Comparison of ENCODE assay signal across 8 mouse cellular contexts in the genomic region with DNA sequence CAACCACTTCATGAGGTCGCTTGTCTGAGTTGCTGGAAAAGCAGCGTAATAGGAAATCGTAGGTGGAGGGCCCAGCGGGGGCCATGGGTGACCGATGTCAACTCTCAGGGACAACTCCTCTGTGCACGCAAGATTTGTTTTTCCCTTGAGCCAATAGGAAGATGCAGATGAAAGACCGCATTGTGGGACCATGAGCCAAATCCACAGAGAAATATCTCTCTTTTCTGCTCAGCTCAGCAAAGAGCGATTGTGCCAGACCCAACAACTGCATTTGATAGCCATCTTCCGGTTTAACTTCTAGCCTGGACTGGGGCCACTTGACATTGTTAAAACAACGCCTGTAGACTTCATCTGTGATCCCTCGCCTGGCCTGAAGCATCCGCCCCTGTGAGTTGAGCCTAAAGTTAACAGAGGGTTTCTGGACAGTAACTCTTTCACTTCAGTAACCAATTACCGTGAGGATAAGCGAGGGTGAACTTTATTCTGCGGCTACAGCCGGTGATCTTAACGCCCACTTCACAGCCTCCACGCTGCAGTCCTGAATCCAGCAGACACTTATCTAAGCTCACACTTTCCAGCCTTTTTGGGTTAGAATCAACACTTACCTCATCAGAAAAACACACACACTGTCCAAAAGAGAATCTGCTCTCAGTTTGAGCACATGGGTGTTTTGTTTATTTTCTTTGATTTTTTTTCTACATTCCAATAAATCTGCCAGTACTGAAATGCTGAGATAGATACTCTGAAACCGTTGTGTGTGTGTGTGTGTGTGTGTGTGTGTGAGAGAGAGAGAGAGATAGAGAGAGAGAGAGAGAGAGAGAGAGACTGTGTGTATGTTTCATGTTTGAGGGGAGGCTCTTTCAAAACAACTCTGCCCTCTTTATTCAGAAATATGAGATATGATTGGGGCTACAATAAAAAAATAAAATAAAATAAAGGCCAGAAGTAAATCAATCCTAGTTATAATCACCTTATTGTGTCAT.
DNase-seq lines count a peak whose midpoint lies in the region; ATAC-seq lines count a peak whose summit lies in the region.

No protein-coding gene starts in this region.

- H3K36me3 ChIP-seq in intestine, embryonic 15.5 days: no peaks in the 10 kb centered on the region
- no peaks in the 10 kb centered on the region for H3K36me3 ChIP-seq in liver, embryonic 15.5 days (replicated peaks)

- WGBS in intestine, embryonic 15.5 days: 17% methylated on average over 19 of the region's 19 CpGs
- WGBS in liver, embryonic 15.5 days (ENCODE audit: insufficient replicate concordance): 10% methylated on average over 19 of the region's 19 CpGs

- peak; percentile 27 for ATAC-seq in intestine, embryonic 15.5 days
- ATAC-seq in liver, embryonic 15.5 days (ENCODE audit: insufficient read depth): peak; percentile 13

- no peak overlapping the region for H3K4me3 ChIP-seq in intestine, embryonic 15.5 days (replicated peaks)
- no peak overlapping the region; the same call in 1 of the 2 replicates for H3K4me3 ChIP-seq in liver, embryonic 15.5 days (replicated peaks)

- H3K27me3 ChIP-seq in intestine, embryonic 15.5 days (replicated peaks): no peaks in the 10 kb centered on the region
- no peaks in the 10 kb centered on the region for H3K27me3 ChIP-seq in liver, embryonic 15.5 days

- 0 out of 2 replicates have a peak overlapping the region, but pooled peaks have one; percentile 6 for H3K4me2 ChIP-seq in intestine, embryonic 15.5 days (replicated peaks)
- peak overlapping the region; percentile 53 for H3K4me2 ChIP-seq in liver, embryonic 15.5 days

- peak; percentile 37 for DNase-seq in retina, postnatal 1 day
- no peak for DNase-seq in retina, embryonic 14.5 days (ENCODE audit: low spot score)
- DNase-seq in brain, adult 2 months (ENCODE audit: low read depth, low spot score): peak; percentile 69
- DNase-seq in heart, adult 11 months: peak; percentile 99
- peak; percentile 54 for DNase-seq in skeletal muscle tissue, adult 2 months (ENCODE audit: low read depth, low spot score)
- no peak for DNase-seq in layer of hippocampus, postnatal 25 days (ENCODE audit: extremely low spot score in 1 of 2, low spot score in 1 of 2)

- H3K27ac ChIP-seq in intestine, embryonic 15.5 days: peak overlapping the region; percentile 88
- peak overlapping the region; percentile 82 for H3K27ac ChIP-seq in liver, embryonic 15.5 days (replicated peaks)

- peaks cover 58% of the 10 kb centered on the region for H3K4me1 ChIP-seq in intestine, embryonic 15.5 days (replicated peaks)
- peaks cover 79% of the 10 kb centered on the region for H3K4me1 ChIP-seq in liver, embryonic 15.5 days (replicated peaks)

- H3K9ac ChIP-seq in intestine, embryonic 15.5 days: no peak overlapping the region
- no peak overlapping the region for H3K9ac ChIP-seq in liver, embryonic 15.5 days

- no peaks in the 10 kb centered on the region for H3K9me3 ChIP-seq in intestine, embryonic 15.5 days
- H3K9me3 ChIP-seq in liver, embryonic 15.5 days (replicated peaks): no peaks in the 10 kb centered on the region

Comparison
In these comparisons a context has a peak if more than half of its experiments do, and no peak if none do; other contexts are left out.
1. DNase-seq: peak in retina, postnatal 1 day (single experiment), brain, adult 2 months (single experiment), heart, adult 11 months (single experiment) and skeletal muscle tissue, adult 2 months (single experiment); none in retina, embryonic 14.5 days (single experiment) and layer of hippocampus, postnatal 25 days (0 of 2).